Mouse (Mus musculus) neutrophil, adult 5-6 weeks (primary cell): ENCODE data around the gene Snx3. TPM values are rescaled to one million over a fixed set of nuclear protein-coding genes. Genes with fewer than 3 reads are reported as not detected.

ENCODE experiments used
- ATAC-seq: fragments of 151-379, 151-347 bp; 2 replicates; pipeline ENCODE4 v1.8.0; 2017; ENCODE audit warnings: mild to moderate bottlenecking, moderate TSS enrichment; ENCODE audit not compliant: insufficient number of reproducible peaks, poor library complexity, low FRiP score, severe bottlenecking; ENCODE audit errors: extremely low read depth
- total RNA-seq: library from RNA; stranded (forward); fragments of 200-1000 nt; gene quantifications from 2 replicates; pipeline ENCODE4 v1.2.3, GENCODE M21; 2017

Snx3 gene
- total RNA-seq, 1 experiment from 2014 or later, result 62.6 TPM

DNA sequence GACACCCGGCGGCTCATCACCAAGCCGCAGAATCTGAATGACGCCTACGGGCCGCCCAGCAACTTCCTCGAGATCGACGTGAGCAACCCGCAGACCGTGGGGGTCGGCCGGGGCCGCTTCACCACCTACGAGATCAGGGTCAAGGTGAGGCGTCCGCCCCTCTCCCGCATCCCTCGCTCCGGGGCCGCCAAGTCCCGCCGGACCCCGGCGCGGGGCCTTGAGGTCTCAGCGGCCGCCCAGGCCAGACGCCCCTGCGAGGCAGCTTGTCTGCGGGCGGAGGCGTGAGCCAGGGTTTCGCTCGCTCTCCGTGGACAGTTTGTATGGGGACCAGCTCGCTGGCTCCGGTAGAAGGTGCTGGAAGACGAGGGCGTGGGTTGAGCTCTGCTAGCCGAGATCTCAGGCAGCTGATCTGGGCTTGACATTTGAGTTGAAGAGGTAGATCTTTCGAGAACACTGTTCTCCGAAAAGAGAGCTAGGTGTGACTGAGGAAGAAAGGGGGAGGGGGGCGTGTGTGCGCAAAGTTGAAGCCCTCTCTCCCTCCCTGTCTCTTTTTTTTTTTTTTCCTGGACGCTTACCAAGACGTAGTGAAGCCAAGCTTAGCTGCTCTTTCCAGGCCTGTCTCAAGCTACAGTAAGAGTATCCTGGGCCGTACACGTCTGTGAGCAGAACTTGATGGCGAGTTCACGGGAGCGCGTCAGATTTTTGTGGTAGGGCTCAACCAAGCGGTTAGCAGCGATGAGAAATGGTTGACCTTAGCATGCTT is 700 bp downstream of the Snx3 start:
- ATAC-seq, result peak; percentile 7; the same call in 1 of the 2 replicates

DNA sequence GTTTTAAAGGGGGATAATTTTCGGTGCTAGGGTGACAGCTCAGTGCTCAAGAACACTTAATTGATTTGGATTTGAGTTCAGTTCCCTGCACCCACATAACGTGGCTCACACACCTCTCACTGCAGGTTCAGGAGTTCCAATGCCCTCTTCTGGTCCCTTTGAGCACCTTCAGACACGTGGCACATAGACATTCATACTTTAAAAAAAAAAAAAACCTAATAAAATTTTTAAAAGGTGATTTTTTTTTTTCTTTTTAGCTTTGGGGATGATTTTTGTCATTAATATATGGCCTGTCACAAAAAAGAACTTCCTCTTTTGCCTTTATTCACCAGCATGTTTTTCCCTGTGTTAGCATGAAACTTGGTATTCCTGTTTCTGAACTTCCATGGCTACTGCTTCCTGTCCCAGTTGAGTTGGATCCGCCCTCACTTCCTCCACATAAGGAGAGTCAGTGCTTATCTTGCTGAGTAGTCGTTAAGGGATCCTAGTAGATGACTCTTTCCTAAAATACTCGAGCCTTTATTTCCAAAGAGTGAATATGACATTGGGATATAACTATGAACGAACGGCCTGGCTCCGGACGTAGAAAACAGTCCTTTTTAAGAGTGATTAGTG is 2.4 kb downstream of the Snx3 start:
- ATAC-seq, result no peak

DNA sequence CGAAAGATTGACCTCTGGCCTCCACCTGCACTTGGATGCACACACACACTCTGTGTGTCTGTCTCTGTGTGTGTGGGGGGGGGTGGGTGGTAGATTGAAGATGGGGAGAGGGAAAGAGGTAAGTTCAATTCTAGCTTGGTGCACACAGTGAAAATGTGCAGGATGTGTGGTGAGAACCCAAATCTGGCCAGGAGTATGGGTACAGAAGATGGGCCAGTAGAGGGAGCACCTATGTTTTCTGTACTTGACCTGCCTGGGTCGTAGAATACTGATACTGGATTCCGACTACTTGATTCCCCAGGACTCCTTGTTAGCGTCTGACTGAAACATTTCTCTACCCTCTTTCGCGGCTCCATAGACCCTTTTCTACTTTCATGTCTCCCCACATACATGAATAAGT is 8.3 kb downstream of the Snx3 start:
- no peak for ATAC-seq

DNA sequence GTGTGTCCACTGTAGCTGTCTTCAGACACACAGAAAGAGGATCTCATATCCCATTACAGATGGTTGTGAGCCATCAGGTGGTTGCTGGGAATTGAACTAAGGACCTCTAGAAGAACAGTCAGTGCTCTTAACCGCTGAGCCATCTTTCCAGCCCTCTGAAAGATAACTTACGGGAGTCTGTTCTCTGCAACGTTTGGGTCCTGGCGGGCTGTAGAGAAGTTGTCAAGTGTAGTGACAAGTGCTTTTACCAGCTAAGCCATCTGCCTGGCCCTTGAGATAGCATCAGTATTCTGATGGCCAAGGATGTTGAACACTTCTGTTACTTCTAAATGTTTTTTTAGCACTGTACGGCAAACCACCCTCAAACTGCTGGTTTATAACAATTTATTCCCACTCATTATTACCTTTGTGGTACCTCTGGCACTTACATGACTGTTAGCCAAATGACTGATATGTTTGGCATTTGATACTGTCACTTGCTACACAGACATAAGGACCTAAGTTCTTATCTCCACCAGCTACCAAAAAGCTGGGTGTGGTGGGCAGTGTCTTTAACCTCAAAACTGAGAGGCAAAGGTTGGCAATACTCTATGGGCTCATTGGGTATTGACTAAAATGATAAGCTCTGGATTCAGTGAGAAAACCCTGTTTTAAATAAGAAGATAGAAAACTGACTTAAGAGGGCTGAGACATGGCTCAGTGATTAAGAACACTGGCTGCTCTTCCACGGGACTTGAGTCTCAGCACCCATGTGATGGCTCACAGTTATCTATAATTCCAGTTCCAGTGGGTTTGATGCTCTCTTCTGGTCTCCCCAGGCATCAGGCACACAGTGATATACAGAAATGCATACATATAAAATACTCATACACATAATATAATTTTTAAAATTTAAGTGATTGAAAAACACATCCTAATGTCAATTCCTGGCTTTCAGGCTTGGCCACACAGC is 9.6 kb downstream of the Snx3 start:
- no peak for ATAC-seq

DNA sequence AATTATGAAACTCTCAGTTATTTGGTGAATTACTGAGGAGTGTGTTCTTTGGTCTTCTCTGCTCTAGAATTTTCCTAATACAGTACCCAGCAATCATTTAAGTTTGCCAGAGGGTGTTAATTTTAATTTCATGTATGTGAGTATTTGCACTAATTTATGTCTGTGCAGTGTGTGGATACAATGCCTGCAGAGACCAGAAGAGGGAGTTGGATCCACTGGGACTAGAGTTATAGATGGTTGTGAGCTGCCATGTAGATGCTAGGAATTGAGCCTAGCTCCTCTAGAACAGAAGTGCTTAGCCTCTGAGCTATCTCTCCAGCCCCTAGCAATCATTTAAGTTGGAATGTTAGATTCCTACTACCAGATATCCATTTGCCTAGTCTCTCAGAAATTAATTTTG is 12.3 kb downstream of the Snx3 start:
- no peak for ATAC-seq

DNA sequence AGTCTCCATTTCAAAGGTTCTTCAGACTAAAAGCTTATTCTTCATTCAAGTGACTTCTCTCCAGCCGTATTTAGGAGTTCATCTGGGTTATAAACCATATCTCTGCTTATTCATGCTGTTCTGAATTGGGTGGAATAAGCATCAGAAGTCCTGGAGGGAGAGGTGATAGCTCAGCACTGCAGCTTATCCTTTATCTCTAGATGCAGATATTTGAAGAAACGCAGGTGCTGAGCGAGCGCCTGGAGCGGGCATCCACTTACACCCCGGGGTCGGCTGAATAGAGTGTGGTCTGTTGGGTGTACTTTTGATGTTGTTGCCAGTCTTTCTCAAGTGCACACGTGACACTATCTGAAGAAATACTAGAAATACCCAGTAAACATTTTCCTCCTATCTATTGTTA is 16.5 kb downstream of the Snx3 start:
- no peak for ATAC-seq

DNA sequence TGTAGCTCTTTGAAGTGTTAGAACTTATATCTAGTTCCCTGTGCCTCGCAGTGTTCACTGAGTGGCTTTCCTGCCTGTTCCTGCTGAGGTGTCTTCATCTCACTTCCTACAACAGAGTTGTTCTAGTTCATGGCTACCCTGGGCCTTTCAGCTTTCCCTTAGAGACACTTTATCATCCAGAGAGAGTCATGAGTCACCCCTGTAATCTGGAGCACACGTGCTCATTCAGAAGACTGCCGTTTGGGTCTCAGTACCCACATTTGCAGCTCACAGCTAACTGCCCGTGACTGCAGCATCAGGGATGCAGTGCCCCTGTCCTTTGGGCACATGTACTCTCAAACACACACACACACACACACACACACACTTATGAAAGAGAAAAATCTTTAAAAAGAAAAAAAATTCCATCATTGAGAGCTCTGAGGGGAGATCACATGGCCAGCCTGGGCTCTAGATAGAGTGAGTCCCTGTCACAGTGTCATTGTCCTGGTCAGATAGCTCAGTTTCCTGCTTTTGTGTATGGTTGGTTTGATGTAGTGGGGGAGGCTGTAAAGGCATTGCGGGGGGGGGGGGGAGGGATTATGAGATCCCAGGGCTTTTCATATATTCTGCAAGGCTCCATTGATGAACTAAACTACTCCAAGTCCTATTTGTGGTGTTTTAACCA is 19.6 kb downstream of the Snx3 start:
- no peak for ATAC-seq

DNA sequence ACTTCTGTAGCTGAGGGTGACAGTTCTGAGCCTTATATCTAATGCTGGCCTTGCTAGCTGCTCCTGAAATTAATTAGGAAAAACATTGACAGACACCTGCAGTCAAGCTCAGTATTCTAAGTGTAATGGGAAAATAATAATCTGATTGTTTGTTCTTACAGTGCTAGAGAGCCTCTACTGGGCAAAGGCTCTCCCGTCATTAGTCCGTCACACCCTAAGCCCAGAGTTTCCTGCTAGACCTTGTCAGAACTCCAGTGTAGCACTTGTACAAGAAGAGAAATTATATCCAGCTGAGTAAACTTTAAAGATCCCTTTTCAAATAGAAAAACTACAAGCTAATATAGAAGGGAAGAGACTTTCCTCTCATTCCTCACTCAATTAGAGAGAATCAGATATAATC is 21.1 kb downstream of the Snx3 start:
- no peak for ATAC-seq

DNA sequence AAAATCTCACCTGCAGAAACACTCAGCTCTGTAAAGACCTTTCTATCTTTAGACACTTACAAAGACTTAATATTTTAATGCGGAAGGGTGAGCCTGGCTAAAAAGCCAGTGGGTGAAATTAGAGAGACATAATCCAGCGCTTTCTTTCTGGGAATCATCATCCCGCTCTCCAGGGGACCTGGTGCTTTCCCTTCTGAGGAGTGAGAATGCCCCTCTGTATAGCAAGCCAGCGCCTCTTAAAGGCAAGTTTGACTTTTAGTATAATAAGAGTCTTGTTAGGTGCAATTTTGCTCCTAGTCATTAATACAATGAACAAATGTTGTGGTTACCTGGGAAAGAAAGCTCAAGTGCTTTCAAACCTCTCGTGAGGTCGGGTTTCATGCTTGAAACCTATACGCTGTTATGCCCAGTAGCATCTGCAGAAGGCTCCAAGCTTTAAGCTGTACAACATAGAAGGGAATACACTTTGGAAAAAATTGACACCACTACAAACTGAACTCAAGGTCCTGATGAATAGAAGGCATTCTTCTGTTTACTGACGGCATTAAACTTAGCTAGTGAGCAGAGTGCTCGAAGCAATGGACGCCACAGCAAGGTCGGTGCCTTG is 21.8 kb downstream of the Snx3 start:
- no peak for ATAC-seq

DNA sequence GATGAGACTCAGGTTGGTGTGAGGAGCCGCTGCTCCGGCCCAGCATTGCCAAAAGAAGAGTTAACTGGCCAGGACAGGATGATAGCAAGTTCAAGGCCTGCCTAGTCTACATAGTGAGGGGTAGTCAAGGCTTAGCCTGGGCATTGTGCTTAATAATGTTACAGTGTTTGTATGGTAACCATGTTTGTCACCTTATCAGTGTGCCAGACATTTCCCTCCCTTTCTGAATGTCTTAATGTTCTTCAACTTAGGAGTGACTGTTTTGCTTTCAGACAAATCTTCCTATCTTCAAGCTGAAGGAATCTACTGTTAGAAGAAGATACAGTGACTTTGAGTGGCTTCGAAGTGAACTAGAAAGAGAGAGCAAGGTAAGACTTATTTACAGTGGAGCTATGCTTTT is 23.9 kb downstream of the Snx3 start:
- ATAC-seq, result no peak

DNA sequence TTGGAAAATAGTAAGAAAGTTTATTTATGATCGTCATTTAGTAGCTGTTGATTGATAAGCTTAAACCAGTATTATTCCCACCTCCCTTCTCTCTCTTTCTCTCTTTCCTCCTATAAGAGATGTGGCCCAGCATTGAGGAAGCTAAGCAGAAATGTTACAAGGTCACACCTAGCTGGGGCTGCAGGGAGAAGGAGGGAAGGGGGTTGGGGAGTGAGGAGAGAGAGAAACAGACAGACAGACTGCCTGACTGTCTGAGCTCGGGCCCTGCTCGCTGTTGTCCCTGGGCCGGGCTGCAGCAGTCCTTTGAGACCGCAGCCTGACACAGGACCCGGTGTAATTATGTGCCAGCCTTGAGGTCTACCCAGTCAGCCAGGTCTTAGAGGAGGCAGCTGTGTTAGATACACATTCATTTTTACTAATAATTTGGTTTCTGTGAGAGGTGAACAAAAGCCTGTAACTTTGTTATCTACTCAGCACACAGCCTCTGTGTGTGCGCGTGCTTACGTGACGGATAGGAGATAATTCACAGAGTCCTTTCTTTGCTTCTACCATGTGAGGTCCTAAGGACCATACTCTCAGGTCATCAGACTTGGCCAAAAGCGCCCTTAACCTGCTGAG is 32.1 kb downstream of the Snx3 start:
- no peak for ATAC-seq

DNA sequence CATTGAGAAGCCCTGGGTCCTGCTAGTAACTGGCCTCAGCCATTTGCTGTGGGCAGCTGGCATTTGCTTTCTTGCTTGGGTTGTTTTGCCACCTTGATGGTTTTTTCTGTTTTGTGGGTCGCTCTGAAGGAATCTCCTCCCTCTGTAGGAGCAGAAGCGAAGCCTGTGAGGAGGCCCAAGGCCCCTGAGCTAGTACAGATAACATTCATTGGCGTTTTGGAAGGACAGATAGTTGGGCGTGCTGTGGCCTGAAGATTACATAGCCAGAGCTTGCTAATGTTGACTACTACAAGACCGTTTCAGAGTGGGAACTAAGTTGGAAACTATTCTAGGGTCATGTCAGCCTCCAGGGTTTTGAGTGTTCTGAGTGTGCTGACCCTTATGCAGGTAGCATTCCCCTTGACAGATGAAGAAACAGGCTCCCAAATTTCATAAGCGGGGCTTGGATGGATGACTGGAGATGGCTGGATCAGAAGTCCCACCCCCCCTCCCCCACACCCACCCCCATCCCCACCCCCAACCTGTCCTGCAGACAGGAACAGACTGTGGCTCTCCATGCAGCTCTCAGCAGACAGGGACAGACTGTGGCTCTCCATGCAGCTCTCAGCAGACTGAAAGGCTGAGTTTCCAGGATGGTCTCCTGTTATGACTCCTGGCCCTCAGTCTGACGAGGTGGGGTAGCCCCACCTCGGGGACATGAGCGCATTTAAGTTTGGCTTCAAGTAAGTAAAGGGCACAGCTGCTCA is 35.9 kb downstream of the Snx3 start:
- ATAC-seq, result no peak

DNA sequence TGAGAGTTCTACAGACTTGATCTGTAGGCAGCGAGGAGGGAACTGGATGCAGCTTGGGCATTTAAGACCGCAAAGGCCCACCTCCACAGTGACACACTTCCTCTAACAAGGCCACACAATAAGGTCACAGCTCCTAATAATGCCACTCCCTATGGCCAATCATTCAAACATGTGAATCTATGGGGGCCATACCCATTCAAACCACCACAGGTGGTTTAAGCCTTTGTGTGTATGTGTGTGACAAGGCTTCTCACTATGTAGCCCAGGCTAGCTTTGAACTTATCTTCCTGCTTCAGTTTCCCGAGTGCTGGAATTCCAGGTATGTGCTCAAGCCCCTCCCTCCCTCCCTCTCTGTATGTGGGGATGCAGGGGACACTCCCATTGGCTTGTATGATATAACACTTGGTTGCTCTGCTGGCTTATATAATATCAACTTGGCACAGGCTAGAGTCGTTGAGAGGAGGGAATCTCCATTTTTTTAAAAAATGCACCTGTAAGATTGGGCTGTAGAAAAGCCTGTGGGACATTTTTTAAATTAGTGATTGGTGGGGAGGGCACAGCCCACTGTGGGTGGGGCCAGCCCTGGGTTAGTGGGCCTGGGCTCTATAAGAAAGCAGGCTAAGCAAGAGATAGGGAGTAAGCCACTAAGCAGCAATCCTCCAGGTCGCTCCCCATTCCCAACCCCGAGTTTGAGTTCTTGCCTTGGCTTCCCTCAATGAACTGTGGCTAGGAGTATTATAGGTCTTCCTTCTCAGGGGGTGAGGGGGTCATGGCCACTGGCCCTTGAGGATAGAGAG is 44.1 kb downstream of the Snx3 start:
- ATAC-seq, result no peak

DNA sequence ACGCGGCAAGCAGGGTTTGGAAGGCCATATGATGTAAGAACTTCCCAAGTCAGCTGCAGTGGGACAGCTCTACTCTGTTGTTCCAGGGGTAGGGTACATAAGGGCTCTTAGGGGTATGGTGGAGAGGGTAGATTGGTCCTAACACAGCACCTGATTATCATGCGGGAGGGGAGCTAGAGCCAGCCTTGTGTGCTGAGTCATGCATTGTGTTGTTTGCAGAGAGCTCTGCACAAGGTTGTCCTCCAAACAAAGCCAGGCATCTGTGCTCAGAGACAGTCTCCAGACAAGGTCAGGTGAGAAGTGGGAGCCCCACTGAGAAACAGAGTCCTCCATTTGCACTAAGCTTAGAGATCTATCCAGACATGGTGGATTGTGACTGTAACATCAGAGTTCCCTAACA is 44.7 kb downstream of the Snx3 start:
- ATAC-seq, result no peak

DNA sequence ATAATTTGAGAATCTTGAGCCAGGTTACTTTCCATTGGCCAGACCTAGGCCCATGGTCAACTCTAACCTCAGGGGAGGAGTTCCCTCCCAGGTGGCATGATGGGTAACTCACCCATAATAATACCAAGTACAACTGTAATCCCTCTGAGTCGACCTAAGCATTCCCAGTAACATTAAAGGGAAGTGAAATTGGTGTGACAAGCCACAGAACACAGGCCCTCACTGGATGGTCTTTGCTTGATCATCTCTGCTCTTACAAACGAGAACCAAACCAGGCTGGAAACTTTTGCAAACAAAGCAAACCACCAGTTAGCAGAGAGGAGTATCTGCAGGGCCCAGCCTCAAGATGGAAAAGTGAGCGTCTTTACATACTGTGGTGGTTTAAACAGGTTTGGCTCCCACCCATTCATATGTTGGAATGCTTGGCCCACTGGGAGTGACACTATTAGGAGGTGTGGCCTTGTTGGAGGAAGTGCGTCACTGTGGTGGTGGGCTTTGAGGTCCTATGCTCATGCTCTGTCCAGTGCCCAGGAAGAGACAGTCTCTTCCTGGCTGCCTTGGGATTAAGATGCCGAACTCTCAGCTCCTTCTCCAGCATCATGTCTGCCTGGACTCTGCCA is 57.9 kb downstream of the Snx3 start:
- no peak for ATAC-seq

DNA sequence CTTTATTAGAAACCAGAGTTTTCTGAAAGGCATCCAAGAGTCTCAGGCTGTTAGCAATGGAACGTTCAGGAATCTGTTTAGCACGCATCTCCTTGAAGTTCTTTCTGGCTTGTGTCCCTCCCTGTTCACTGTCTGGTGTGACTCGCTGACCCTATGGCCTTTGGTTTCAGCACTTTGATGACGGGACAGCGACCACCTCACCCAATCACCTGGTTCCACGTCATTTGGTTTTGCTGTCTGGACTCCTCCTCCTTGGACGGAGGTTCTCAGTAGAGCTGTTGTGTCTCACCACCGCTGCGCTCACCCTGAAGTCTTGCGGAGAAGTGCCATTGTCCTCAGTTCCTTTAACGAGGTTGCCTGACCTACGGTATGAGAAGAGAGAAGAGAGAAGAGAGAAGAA is 60.4 kb downstream of the Snx3 start:
- ATAC-seq, result no peak

DNA sequence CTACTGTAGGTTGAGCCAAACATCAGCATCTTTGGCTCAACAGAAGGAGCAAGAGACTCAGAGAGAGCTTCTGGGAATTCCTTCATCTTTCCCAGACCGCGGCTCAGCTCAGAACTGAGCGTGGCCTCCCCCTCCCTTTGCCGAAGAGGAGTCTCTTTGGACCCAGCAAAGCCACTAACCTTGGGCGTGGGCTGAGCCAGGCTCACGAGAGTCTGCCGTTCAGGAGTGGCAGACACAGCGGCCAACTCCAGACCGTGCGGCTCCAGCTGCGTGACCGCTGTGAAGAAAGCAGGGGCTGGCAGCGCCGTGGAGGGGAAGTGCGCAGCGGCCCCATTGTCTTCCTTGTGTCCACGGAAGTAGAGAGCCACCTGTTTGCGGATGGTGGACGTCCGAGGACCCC is 70.7 kb downstream of the Snx3 start:
- ATAC-seq, result no peak
